In the genomic region with DNA sequence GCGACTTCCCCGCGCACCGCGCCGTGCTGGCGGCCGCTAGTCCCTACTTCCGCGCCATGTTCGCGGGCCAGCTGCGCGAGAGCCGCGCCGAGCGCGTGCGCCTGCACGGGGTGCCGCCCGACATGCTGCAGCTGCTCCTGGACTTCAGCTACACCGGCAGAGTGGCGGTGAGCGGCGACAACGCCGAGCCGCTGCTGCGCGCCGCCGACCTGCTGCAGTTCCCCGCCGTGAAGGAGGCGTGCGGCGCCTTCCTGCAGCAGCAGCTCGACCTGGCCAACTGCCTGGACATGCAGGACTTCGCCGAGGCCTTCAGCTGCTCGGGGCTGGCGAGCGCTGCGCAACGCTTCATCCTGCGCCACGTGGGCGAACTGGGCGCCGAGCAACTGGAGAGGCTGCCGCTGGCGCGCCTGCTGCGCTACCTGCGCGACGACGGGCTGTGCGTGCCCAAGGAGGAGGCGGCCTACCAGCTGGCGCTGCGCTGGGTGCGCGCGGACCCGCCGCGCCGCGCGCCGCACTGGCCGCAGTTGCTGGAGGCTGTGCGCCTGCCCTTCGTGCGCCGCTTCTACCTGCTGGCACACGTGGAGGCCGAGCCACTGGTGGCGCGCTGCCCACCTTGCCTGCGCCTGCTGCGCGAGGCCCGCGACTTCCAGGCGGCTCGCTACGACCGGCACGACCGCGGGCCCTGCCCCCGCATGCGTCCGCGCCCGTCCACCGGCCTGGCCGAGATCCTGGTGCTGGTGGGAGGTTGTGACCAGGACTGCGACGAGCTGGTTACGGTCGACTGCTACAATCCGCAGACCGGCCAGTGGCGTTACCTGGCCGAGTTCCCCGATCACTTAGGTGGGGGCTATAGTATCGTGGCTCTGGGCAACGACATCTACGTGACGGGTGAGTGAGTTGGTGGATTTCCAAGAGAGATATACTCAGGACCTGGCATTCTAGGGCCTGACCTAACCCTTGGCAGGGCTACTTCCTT, we compare ENCODE assay signal across 8 mouse cellular contexts. TPM values are rescaled to one million over a fixed set of nuclear protein-coding genes. Genes with fewer than 3 reads are reported as not detected.
DNase-seq lines count a peak whose midpoint lies in the region; ATAC-seq and TF ChIP-seq lines count a peak whose summit lies in the region.

No protein-coding gene starts in this region.

- H3K27ac ChIP-seq in embryonic facial prominence, embryonic 10.5 days (replicated peaks) = peak overlapping the region; percentile 83
- H3K27ac ChIP-seq in heart, embryonic 10.5 days = peak overlapping the region; percentile 95
- H3K27ac ChIP-seq in layer of hippocampus, adult 2 months = peak overlapping the region; percentile 97

- H3K79me2 ChIP-seq in C2C12 (ENCODE audit: control insufficient read depth, insufficient read depth) = peaks cover 56% of the 10 kb centered on the region

- peaks cover 34% of the 10 kb centered on the region for H3K36me3 ChIP-seq in C2C12 (ENCODE audit: control insufficient read depth, insufficient read depth)
- H3K36me3 ChIP-seq in embryonic facial prominence, embryonic 10.5 days (replicated peaks) = peaks cover 26% of the 10 kb centered on the region
- peaks cover 29% of the 10 kb centered on the region for H3K36me3 ChIP-seq in heart, embryonic 10.5 days

- no peaks in the 10 kb centered on the region for H3K9me3 ChIP-seq in embryonic facial prominence, embryonic 10.5 days
- H3K9me3 ChIP-seq in heart, embryonic 10.5 days = no peaks in the 10 kb centered on the region

- peak overlapping the region; percentile 78 for H3ac ChIP-seq in C2C12 (ENCODE audit: control insufficient read depth, insufficient read length, low read depth)

- under 1% methylated on average over 115 of the region's 115 CpGs for WGBS in embryonic facial prominence, embryonic 10.5 days
- under 1% methylated on average over 113 of the region's 115 CpGs for WGBS in heart, embryonic 10.5 days

- no peaks in the 10 kb centered on the region for H3K27me3 ChIP-seq in C2C12 (ENCODE audit: control insufficient read depth, insufficient read depth, insufficient read length)
- peaks cover 22% of the 10 kb centered on the region for H3K27me3 ChIP-seq in embryonic facial prominence, embryonic 10.5 days (replicated peaks; ENCODE audit: low read depth, poor library complexity, severe bottlenecking)
- no peaks in the 10 kb centered on the region for H3K27me3 ChIP-seq in heart, embryonic 10.5 days (ENCODE audit: insufficient read depth, poor library complexity, severe bottlenecking)

- no peak for TF ChIP-seq CTCF in C2C12 (IDR thresholded peaks at IDR 0.05; ENCODE audit: control insufficient read depth, insufficient read depth, insufficient read length)
- no peak for TF ChIP-seq CTCF in layer of hippocampus, adult 2 months (conservative IDR thresholded peaks at IDR 0.05)

- peaks cover 47% of the 10 kb centered on the region for H3K79me3 ChIP-seq in C2C12 (ENCODE audit: low read depth)

- H3K4me3 ChIP-seq in C2C12 (ENCODE audit: insufficient read depth, poor library complexity, severe bottlenecking) = peak overlapping the region; percentile 79
- H3K4me3 ChIP-seq in embryonic facial prominence, embryonic 10.5 days = peak overlapping the region; percentile 78
- H3K4me3 ChIP-seq in heart, embryonic 10.5 days = peak overlapping the region; percentile 96
- H3K4me3 ChIP-seq in layer of hippocampus, adult 2 months = peak overlapping the region; percentile 93

- peaks cover 54% of the 10 kb centered on the region for H3K4me1 ChIP-seq in embryonic facial prominence, embryonic 10.5 days
- peaks cover 70% of the 10 kb centered on the region for H3K4me1 ChIP-seq in heart, embryonic 10.5 days

- DNase-seq in embryonic facial prominence, embryonic 10.5 days (ENCODE audit: low spot score) = peak; percentile 74
- no peak for DNase-seq in heart, embryonic 10.5 days (ENCODE audit: low spot score)
- peak; percentile 60 to 61 for DNase-seq in layer of hippocampus, adult 2 months (ENCODE audit: low spot score in 2 of 2)
- peak; percentile 62 to 66 for DNase-seq in lung, adult 18-20 months
- DNase-seq in ovary, postnatal 10 days (ENCODE audit: low spot score) = peak; percentile 39
- peak; percentile 59 for DNase-seq in thymus, postnatal 25 days

- peak; percentile 62 for ATAC-seq in activated CD4-positive, CD25-positive, alpha-beta regulatory T cell, adult 4 months

TF ChIP-seq in C2C12, 6 proteins besides CTCF, POLR2A, EP300 and RAD21:
- TF ChIP-seq MYOD1 (IDR thresholded peaks at IDR 0.05; ENCODE audit: control insufficient read depth, insufficient read length, low read depth) (peak; percentile 41), MYOG (IDR thresholded peaks at IDR 0.05; ENCODE audit: control insufficient read depth, extremely low read depth, insufficient read length) (no peak), MAX (IDR thresholded peaks at IDR 0.05) (peak; percentile 47), USF1 (IDR thresholded peaks at IDR 0.05; ENCODE audit: low read depth) (no peak), CEBPB (IDR thresholded peaks at IDR 0.05; ENCODE audit: low read depth) (no peak), FOSL1 (IDR thresholded peaks at IDR 0.05; ENCODE audit: insufficient read depth, low read length, poor library complexity, severe bottlenecking) (no peak)
TF ChIP-seq in C2C12: peak in this region for 2.

RNA-seq across cellular contexts. Expression of a gene that starts 0.8 kb away (rescaled TPM):
- 36.2 TPM for polyA plus RNA-seq in C2C12 (2012; fragmentation: generic; extraction: Trizol)
- polyA plus RNA-seq in activated CD4-positive, CD25-positive, alpha-beta regulatory T cell, adult 4 months (2017; shearing (Covaris generic)) = 1 to 10 TPM; 2.2 to 4.2 TPM
- 9.7 and 10.6 TPM in 2 replicates for polyA plus RNA-seq in embryonic facial prominence, embryonic 10.5 days (2016; fragmentation: Nextera tagmentation; extraction: Ambion mirVana)
- polyA plus RNA-seq in heart, embryonic 10.5 days (2016; fragmentation: Nextera tagmentation; extraction: Ambion mirVana) = 28.4 and 42.2 TPM in 2 replicates
- total RNA-seq in layer of hippocampus, adult 2 months (2021) = 10 to 100 TPM; 19.4 to 23.2 TPM

RNA-seq across cellular contexts. Expression of a gene that starts 13.3 kb away (rescaled TPM):
- 18.8 TPM for polyA plus RNA-seq in C2C12 (2012; fragmentation: generic; extraction: Trizol)
- 1 to 10 TPM; 2.3 to 3.0 TPM for polyA plus RNA-seq in activated CD4-positive, CD25-positive, alpha-beta regulatory T cell, adult 4 months (2017; shearing (Covaris generic))
- polyA plus RNA-seq in embryonic facial prominence, embryonic 10.5 days (2016; fragmentation: Nextera tagmentation; extraction: Ambion mirVana) = 29.0 and 32.1 TPM in 2 replicates
- 22.9 and 26.2 TPM in 2 replicates for polyA plus RNA-seq in heart, embryonic 10.5 days (2016; fragmentation: Nextera tagmentation; extraction: Ambion mirVana)
- total RNA-seq in layer of hippocampus, adult 2 months (2021) = 10 to 100 TPM; 10.5 to 10.8 TPM

RNA-seq across cellular contexts. Expression of a gene that starts 18.1 kb away (rescaled TPM):
- polyA plus RNA-seq in C2C12 (2012; fragmentation: generic; extraction: Trizol) = 8.6 TPM
- 10 to 100 TPM; 14.1 to 22.0 TPM for polyA plus RNA-seq in activated CD4-positive, CD25-positive, alpha-beta regulatory T cell, adult 4 months (2017; shearing (Covaris generic))
- 25.0 and 26.4 TPM in 2 replicates for polyA plus RNA-seq in embryonic facial prominence, embryonic 10.5 days (2016; fragmentation: Nextera tagmentation; extraction: Ambion mirVana)
- polyA plus RNA-seq in heart, embryonic 10.5 days (2016; fragmentation: Nextera tagmentation; extraction: Ambion mirVana) = 16.6 and 21.0 TPM in 2 replicates
- 10 to 100 TPM; 12.7 to 16.9 TPM for total RNA-seq in layer of hippocampus, adult 2 months (2021)

RNA-seq across cellular contexts. Expression of a gene that starts 20.6 kb away (rescaled TPM):
- polyA plus RNA-seq in C2C12 (2012; fragmentation: generic; extraction: Trizol) = 32.8 TPM
- 100 to 1,000 TPM in 1 of 2 experiments, 10 to 100 TPM in 1; 89.8 to 107 TPM for polyA plus RNA-seq in activated CD4-positive, CD25-positive, alpha-beta regulatory T cell, adult 4 months (2017; shearing (Covaris generic))
- polyA plus RNA-seq in embryonic facial prominence, embryonic 10.5 days (2016; fragmentation: Nextera tagmentation; extraction: Ambion mirVana) = 33.5 and 34.7 TPM in 2 replicates
- 29.3 and 30.1 TPM in 2 replicates for polyA plus RNA-seq in heart, embryonic 10.5 days (2016; fragmentation: Nextera tagmentation; extraction: Ambion mirVana)
- total RNA-seq in layer of hippocampus, adult 2 months (2021) = 10 to 100 TPM; 26.8 to 29.7 TPM

RNA-seq across cellular contexts. Expression of a gene that starts 29.0 kb away (rescaled TPM):
- polyA plus RNA-seq in C2C12 (2012; fragmentation: generic; extraction: Trizol) = 0.27 TPM
- polyA plus RNA-seq in activated CD4-positive, CD25-positive, alpha-beta regulatory T cell, adult 4 months (2017; shearing (Covaris generic)) = not detected
- 0.50 and 0.68 TPM in 2 replicates for polyA plus RNA-seq in embryonic facial prominence, embryonic 10.5 days (2016; fragmentation: Nextera tagmentation; extraction: Ambion mirVana)
- polyA plus RNA-seq in heart, embryonic 10.5 days (2016; fragmentation: Nextera tagmentation; extraction: Ambion mirVana) = 0.11 and 0.19 TPM in 2 replicates
- under 1 TPM; 0.69 to 0.76 TPM for total RNA-seq in layer of hippocampus, adult 2 months (2021)
